Comparison of ENCODE assay signal across 28 mouse cellular contexts in the genomic region with DNA sequence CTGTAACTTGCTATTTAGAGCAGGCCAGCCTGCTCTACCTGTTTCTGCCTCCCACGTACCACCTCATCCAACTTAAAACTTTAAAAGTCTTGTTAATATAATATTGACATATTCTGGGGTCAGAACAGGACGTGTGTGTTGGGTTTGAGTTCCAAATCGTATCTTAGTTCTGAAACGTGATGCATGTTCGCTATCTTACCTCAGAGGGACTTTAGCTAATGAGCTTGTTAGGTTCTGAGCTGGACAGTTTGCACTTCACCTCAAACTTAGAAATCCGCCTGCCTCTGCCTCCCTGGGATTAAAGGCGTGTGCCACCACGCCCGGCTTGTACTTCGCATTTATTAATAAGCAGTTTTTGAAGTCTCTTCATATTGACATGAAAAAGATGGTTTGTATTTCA.
"Had no signal": no experiment of that assay in that cellular context is flagged by ENCODE, and none has a peak within 500 bp of the region (broad histone marks: within the 10 kb centered on the region; RNA-seq: fewer than 3 reads in every experiment).

No protein-coding gene starts in this region.

- H3K4me2 ChIP-seq: embryonic facial prominence, embryonic 12.5 days; embryonic facial prominence, embryonic 13.5 days; embryonic facial prominence, embryonic 15.5 days; forebrain, embryonic 12.5 days; forebrain, embryonic 13.5 days; forebrain, embryonic 15.5 days had no signal

- H3K9ac ChIP-seq: embryonic facial prominence, embryonic 12.5 days; embryonic facial prominence, embryonic 13.5 days; embryonic facial prominence, embryonic 15.5 days; forebrain, embryonic 12.5 days; forebrain, embryonic 13.5 days; forebrain, embryonic 15.5 days; forebrain, postnatal 0 days had no signal

- DNase-seq: cerebellum, adult 2 months; cerebellum, adult 8-10 months; cerebellum, adult 9-10 months; cerebellum, adult 9-11 months; cerebellum, postnatal 10 days; cerebellum, postnatal 14 days; cerebellum, postnatal 25 days; cerebellum, postnatal 36 days; embryo, embryonic 11 days; forebrain, postnatal 0 days; gastrocnemius, adult 2 months; gastrocnemius, postnatal 10 days; gastrocnemius, postnatal 14 days; gastrocnemius, postnatal 25 days; gastrocnemius, postnatal 36 days; heart, adult 18-20 months; heart, adult 2 months had no signal

- H3K27me3 ChIP-seq: embryonic facial prominence, embryonic 12.5 days; embryonic facial prominence, embryonic 13.5 days; embryonic facial prominence, embryonic 15.5 days; forebrain, embryonic 12.5 days; forebrain, embryonic 13.5 days; forebrain, embryonic 15.5 days had no signal

- H3K4me1 ChIP-seq: embryonic facial prominence, embryonic 10.5 days; embryonic facial prominence, embryonic 12.5 days; embryonic facial prominence, embryonic 13.5 days; embryonic facial prominence, embryonic 15.5 days; forebrain, embryonic 10.5 days; forebrain, embryonic 12.5 days; forebrain, embryonic 13.5 days; forebrain, embryonic 15.5 days had no signal

- H3K4me3 ChIP-seq: embryonic facial prominence, embryonic 10.5 days; embryonic facial prominence, embryonic 12.5 days; embryonic facial prominence, embryonic 13.5 days; embryonic facial prominence, embryonic 15.5 days; erythroblast, embryonic 14.5 days; forebrain, embryonic 10.5 days; forebrain, embryonic 12.5 days; forebrain, embryonic 13.5 days; forebrain, embryonic 15.5 days; gastrocnemius, adult 2 months; heart, adult 2 months had no signal

- ATAC-seq: forebrain, embryonic 13.5 days; forebrain, embryonic 14.5 days; forebrain, embryonic 15.5 days; forebrain, embryonic 16.5 days; forebrain, postnatal 0 days had no signal

- H3K9me3 ChIP-seq: embryonic facial prominence, embryonic 10.5 days; embryonic facial prominence, embryonic 12.5 days; embryonic facial prominence, embryonic 13.5 days; embryonic facial prominence, embryonic 15.5 days; forebrain, embryonic 10.5 days; forebrain, embryonic 12.5 days; forebrain, embryonic 13.5 days; forebrain, embryonic 15.5 days had no signal

- H3K27ac ChIP-seq: embryonic facial prominence, embryonic 10.5 days; embryonic facial prominence, embryonic 12.5 days; embryonic facial prominence, embryonic 13.5 days; embryonic facial prominence, embryonic 15.5 days; forebrain, embryonic 10.5 days; forebrain, embryonic 12.5 days; forebrain, embryonic 13.5 days; forebrain, embryonic 15.5 days; gastrocnemius, adult 2 months; heart, adult 2 months had no signal
